Mouse (Mus musculus): ENCODE results near the gene Clrn3. TPM values are rescaled to one million over a fixed set of nuclear protein-coding genes. Genes with fewer than 3 reads are reported as not detected.

Clrn3 gene
- polyA plus RNA-seq, 1 experiment from 2014 or later = not detected

- 59% methylated on average over 1 of the region's 1 CpGs for WGBS
- no peak for ATAC-seq (ENCODE audit: insufficient number of reproducible peaks, low FRiP score, low TSS enrichment, low read depth)
- H3K27ac ChIP-seq = no peak overlapping the region
Measured at GRCm38 (mm10) chr7:135551547-135551946, 23.1 kb upstream of the Clrn3 start.

GRCm38 (mm10) chr7:135548434-135548833 is 20.0 kb upstream of the Clrn3 start:
- H3K9me3 ChIP-seq = no peaks in the 10 kb centered on the region
- H3K27me3 ChIP-seq = no peaks in the 10 kb centered on the region
- no peak overlapping the region for H3K9ac ChIP-seq
- ATAC-seq (ENCODE audit: insufficient number of reproducible peaks, low FRiP score, low TSS enrichment, low read depth) = no peak
- WGBS = 70% methylated on average over 6 of the region's 6 CpGs
- no peak overlapping the region for H3K4me3 ChIP-seq
- H3K27ac ChIP-seq = no peak overlapping the region
- H3K4me1 ChIP-seq = peaks cover 20% of the 10 kb centered on the region
- H3K36me3 ChIP-seq = no peaks in the 10 kb centered on the region
- H3K4me2 ChIP-seq = no peak overlapping the region

More at GRCm38 (mm10) chr7:135551547-135551946, 23.1 kb upstream of the Clrn3 start:
- H3K9me3 ChIP-seq = no peaks in the 10 kb centered on the region
- H3K36me3 ChIP-seq = no peaks in the 10 kb centered on the region
- H3K4me1 ChIP-seq = peaks cover 12% of the 10 kb centered on the region
- no peak overlapping the region for H3K4me3 ChIP-seq
- no peak overlapping the region for H3K9ac ChIP-seq
- H3K4me2 ChIP-seq = no peak overlapping the region
- no peaks in the 10 kb centered on the region for H3K27me3 ChIP-seq

- no peak overlapping the region for H3K4me2 ChIP-seq
- 56% methylated on average over 5 of the region's 5 CpGs for WGBS
- H3K4me1 ChIP-seq = peaks cover 21% of the 10 kb centered on the region
- H3K4me3 ChIP-seq = no peak overlapping the region
- no peaks in the 10 kb centered on the region for H3K9me3 ChIP-seq
- no peak overlapping the region for H3K27ac ChIP-seq
- H3K36me3 ChIP-seq = no peaks in the 10 kb centered on the region
- no peak for ATAC-seq (ENCODE audit: insufficient number of reproducible peaks, low FRiP score, low TSS enrichment, low read depth)
- H3K9ac ChIP-seq = no peak overlapping the region
- no peaks in the 10 kb centered on the region for H3K27me3 ChIP-seq
Measured at GRCm38 (mm10) chr7:135546530-135546929, 18.1 kb upstream of the Clrn3 start.

GRCm38 (mm10) chr7:135545957-135546356 is 17.5 kb upstream of the Clrn3 start:
- Histone ChIP-seq H3K4me2 (no peak overlapping the region), H3K27ac (no peak overlapping the region)
- 68% methylated on average over 7 of the region's 7 CpGs for WGBS

GRCm38 (mm10) chr7:135544321-135544720 is 15.9 kb upstream of the Clrn3 start:
- Histone ChIP-seq H3K4me2 (no peak overlapping the region), H3K27ac (no peak overlapping the region), H3K4me3 (no peak overlapping the region), H3K9me3 (no peaks in the 10 kb centered on the region), H3K36me3 (no peaks in the 10 kb centered on the region), H3K4me1 (peaks cover 17% of the 10 kb centered on the region), H3K27me3 (0 out of 2 replicates have a peak, but pooled peaks cover 7% of the 10 kb centered on the region), H3K9ac (no peak overlapping the region)
- WGBS = 89% methylated on average over 6 of the region's 6 CpGs
- ATAC-seq (ENCODE audit: insufficient number of reproducible peaks, low FRiP score, low TSS enrichment, low read depth) = no peak

More at GRCm38 (mm10) chr7:135545957-135546356, 17.5 kb upstream of the Clrn3 start:
- no peak overlapping the region for H3K9ac ChIP-seq
- no peak overlapping the region for H3K4me3 ChIP-seq
- no peaks in the 10 kb centered on the region for H3K27me3 ChIP-seq
- no peaks in the 10 kb centered on the region for H3K9me3 ChIP-seq
- H3K4me1 ChIP-seq = peaks cover 17% of the 10 kb centered on the region
- no peak for ATAC-seq (ENCODE audit: insufficient number of reproducible peaks, low FRiP score, low TSS enrichment, low read depth)
- H3K36me3 ChIP-seq = no peaks in the 10 kb centered on the region

- no peaks in the 10 kb centered on the region for H3K9me3 ChIP-seq
- WGBS = 57% methylated on average over 2 of the region's 3 CpGs
Measured at GRCm38 (mm10) chr7:135543033-135543432, 14.6 kb upstream of the Clrn3 start.

GRCm38 (mm10) chr7:135542235-135542634 is 13.8 kb upstream of the Clrn3 start:
- ATAC-seq (ENCODE audit: insufficient number of reproducible peaks, low FRiP score, low TSS enrichment, low read depth) = no peak
- Histone ChIP-seq H3K9ac (no peak overlapping the region), H3K9me3 (no peaks in the 10 kb centered on the region), H3K4me1 (peaks cover 21% of the 10 kb centered on the region), H3K4me2 (no peak overlapping the region), H3K36me3 (no peaks in the 10 kb centered on the region), H3K4me3 (no peak overlapping the region), H3K27ac (no peak overlapping the region), H3K27me3 (peaks cover 20% of the 10 kb centered on the region; the same call in 1 of the 2 replicates)
- 48% methylated on average over 3 of the region's 3 CpGs for WGBS

More at GRCm38 (mm10) chr7:135543033-135543432, 14.6 kb upstream of the Clrn3 start:
- H3K4me2 ChIP-seq = no peak overlapping the region
- no peak overlapping the region for H3K4me3 ChIP-seq
- no peak overlapping the region for H3K27ac ChIP-seq
- peaks cover 21% of the 10 kb centered on the region for H3K4me1 ChIP-seq
- H3K27me3 ChIP-seq = peaks cover 20% of the 10 kb centered on the region; the same call in 1 of the 2 replicates
- H3K9ac ChIP-seq = no peak overlapping the region
- no peaks in the 10 kb centered on the region for H3K36me3 ChIP-seq
- ATAC-seq (ENCODE audit: insufficient number of reproducible peaks, low FRiP score, low TSS enrichment, low read depth) = 0 out of 2 replicates have a peak, but pooled peaks have one; percentile 46

- no peaks in the 10 kb centered on the region for H3K9me3 ChIP-seq
- no peak overlapping the region for H3K9ac ChIP-seq
- H3K36me3 ChIP-seq = no peaks in the 10 kb centered on the region
- no peak overlapping the region for H3K4me2 ChIP-seq
- H3K27me3 ChIP-seq = peaks cover 20% of the 10 kb centered on the region; the same call in 1 of the 2 replicates
- no peak overlapping the region for H3K27ac ChIP-seq
- peaks cover 8% of the 10 kb centered on the region for H3K4me1 ChIP-seq
- no peak overlapping the region for H3K4me3 ChIP-seq
- WGBS = 73% methylated on average over 2 of the region's 2 CpGs
- no peak for ATAC-seq (ENCODE audit: insufficient number of reproducible peaks, low FRiP score, low TSS enrichment, low read depth)
Measured at GRCm38 (mm10) chr7:135539429-135539828, 11.0 kb upstream of the Clrn3 start.

GRCm38 (mm10) chr7:135537948-135538741 is 9.7 kb upstream of the Clrn3 start:
- 2% methylated on average over 71 of the region's 71 CpGs for WGBS
- H3K27ac ChIP-seq = no peak overlapping the region
- H3K4me1 ChIP-seq = peaks cover 8% of the 10 kb centered on the region
- peaks cover 20% of the 10 kb centered on the region; the same call in 1 of the 2 replicates for H3K27me3 ChIP-seq
- peak overlapping the region; percentile 68 for H3K4me3 ChIP-seq
- peak; percentile 5; the same call in 1 of the 2 replicates for ATAC-seq (ENCODE audit: insufficient number of reproducible peaks, low FRiP score, low TSS enrichment, low read depth)
- peak overlapping the region; percentile 97 for H3K4me2 ChIP-seq
- H3K9me3 ChIP-seq = no peaks in the 10 kb centered on the region
- no peaks in the 10 kb centered on the region for H3K36me3 ChIP-seq
- H3K9ac ChIP-seq = peak overlapping the region; percentile 57

- ATAC-seq (ENCODE audit: insufficient number of reproducible peaks, low FRiP score, low TSS enrichment, low read depth) = peak; percentile 85
- peaks cover 8% of the 10 kb centered on the region for H3K4me1 ChIP-seq
- WGBS = 2% methylated on average over 28 of the region's 28 CpGs
- H3K36me3 ChIP-seq = no peaks in the 10 kb centered on the region
- peak within 1 kb of the TSS; percentile 97 for H3K4me2 ChIP-seq
- H3K27ac ChIP-seq = no peak within 1 kb of the TSS
- peak within 1 kb of the TSS; percentile 68 for H3K4me3 ChIP-seq
- H3K9me3 ChIP-seq = no peaks in the 10 kb centered on the region
- peaks cover 20% of the 10 kb centered on the region; the same call in 1 of the 2 replicates for H3K27me3 ChIP-seq
- peak within 1 kb of the TSS; percentile 57 for H3K9ac ChIP-seq
Measured at GRCm38 (mm10) chr7:135537341-135537901, 9.0 kb upstream of the Clrn3 start, which contains the start of gene Ptpre. Ptpre (plus strand) TSS chr7:135537481.

- no peak for ATAC-seq (ENCODE audit: insufficient number of reproducible peaks, low FRiP score, low TSS enrichment, low read depth)
- Histone ChIP-seq H3K9ac (no peak overlapping the region), H3K4me1 (peaks cover 6% of the 10 kb centered on the region), H3K4me3 (no peak overlapping the region), H3K27me3 (peaks cover 20% of the 10 kb centered on the region; the same call in 1 of the 2 replicates), H3K27ac (no peak overlapping the region), H3K36me3 (no peaks in the 10 kb centered on the region), H3K9me3 (no peaks in the 10 kb centered on the region), H3K4me2 (no peak overlapping the region)
- 75% methylated on average over 3 of the region's 3 CpGs for WGBS
Measured at GRCm38 (mm10) chr7:135535908-135536307, 7.5 kb upstream of the Clrn3 start.

All from limb, embryonic 15.5 days (tissue).